Comparison of ENCODE assay signal across 13 mouse cellular contexts in genomic region chr5:149333941-149334698, GRCm38 (mm10).
DNase-seq lines count a peak whose midpoint lies in the region; ATAC-seq and TF ChIP-seq lines count a peak whose summit lies in the region.
"Had no signal": no experiment of that assay in that cellular context is flagged by ENCODE, and none has a peak within 500 bp of the region (broad histone marks: within the 10 kb centered on the region; RNA-seq: fewer than 3 reads in every experiment).

No protein-coding gene starts in this region.

- no peak overlapping the region for H3K27ac ChIP-seq in kidney, adult 2 months (ENCODE audit: insufficient read depth, low read depth, low read length)
- no peak overlapping the region for H3K27ac ChIP-seq in kidney, embryonic 14.5 days (ENCODE audit: low read depth, low read length)
- no peak overlapping the region for H3K27ac ChIP-seq in forebrain, embryonic 14.5 days (ENCODE audit: low read depth, low read length)

- WGBS in kidney, adult 2 months, result 82% methylated on average over 8 of the region's 8 CpGs
- WGBS in kidney, embryonic 14.5 days, result 88% methylated on average over 8 of the region's 8 CpGs
- WGBS in forebrain, embryonic 14.5 days, result 89% methylated on average over 8 of the region's 8 CpGs

- no peaks in the 10 kb centered on the region for H3K9me3 ChIP-seq in kidney, embryonic 14.5 days (ENCODE audit: control insufficient read depth, low read length)
- H3K9me3 ChIP-seq in forebrain, embryonic 14.5 days (replicated peaks; ENCODE audit: control insufficient read depth, low read length), result no peaks in the 10 kb centered on the region

- H3K27me3 ChIP-seq in kidney, adult 2 months (replicated peaks; ENCODE audit: control insufficient read depth, insufficient read depth, low read length), result no peaks in the 10 kb centered on the region
- no peaks in the 10 kb centered on the region for H3K27me3 ChIP-seq in kidney, embryonic 14.5 days (ENCODE audit: control insufficient read depth, insufficient read depth, low read length)
- H3K27me3 ChIP-seq in forebrain, embryonic 14.5 days (replicated peaks; ENCODE audit: control insufficient read depth, insufficient read depth, low read length), result no peaks in the 10 kb centered on the region

- no peak for TF ChIP-seq CTCF in kidney, adult 2 months (conservative IDR thresholded peaks at IDR 0.05; ENCODE audit: insufficient read depth, insufficient read length, low read depth, low read length)

- no peak for TF ChIP-seq POLR2A in kidney, adult 2 months (IDR thresholded peaks at IDR 0.05; ENCODE audit: low read depth, low read length)

- no peak overlapping the region for H3K4me2 ChIP-seq in kidney, embryonic 14.5 days (replicated peaks; ENCODE audit: low read depth, low read length)
- no peak overlapping the region for H3K4me2 ChIP-seq in forebrain, embryonic 14.5 days (ENCODE audit: low read length)
- H3K4me2 ChIP-seq: midbrain, embryonic 11.5 days had no signal

- H3K4me1 ChIP-seq in kidney, adult 2 months (ENCODE audit: control insufficient read depth, insufficient read depth, low read length), result peaks cover 10% of the 10 kb centered on the region; the same call in 1 of the 2 replicates
- H3K4me1 ChIP-seq in kidney, embryonic 14.5 days (ENCODE audit: control insufficient read depth, insufficient read depth, low read length), result peaks cover 29% of the 10 kb centered on the region
- peaks cover 6% of the 10 kb centered on the region; the same call in 1 of the 2 replicates for H3K4me1 ChIP-seq in forebrain, embryonic 14.5 days (ENCODE audit: control insufficient read depth, insufficient read depth, low read length)

- ATAC-seq in kidney, embryonic 14.5 days (ENCODE audit: low FRiP score, low TSS enrichment), result no peak
- peak; percentile 81 for ATAC-seq in CD4-positive, CD25-positive, alpha-beta regulatory T cell, adult 4 months
- no peak for ATAC-seq in forebrain, embryonic 14.5 days

- H3K36me3 ChIP-seq in kidney, adult 2 months (ENCODE audit: control insufficient read depth, insufficient read depth, low read length), result no peaks in the 10 kb centered on the region
- no peaks in the 10 kb centered on the region for H3K36me3 ChIP-seq in kidney, embryonic 14.5 days (ENCODE audit: control insufficient read depth, insufficient read depth, low read length)
- no peaks in the 10 kb centered on the region for H3K36me3 ChIP-seq in forebrain, embryonic 14.5 days (ENCODE audit: control insufficient read depth, insufficient read depth, low read length)

- no peak overlapping the region for H3K4me3 ChIP-seq in kidney, adult 2 months (ENCODE audit: insufficient read depth, low read depth, low read length)
- no peak overlapping the region for H3K4me3 ChIP-seq in kidney, embryonic 14.5 days (ENCODE audit: low read length)
- H3K4me3 ChIP-seq in forebrain, embryonic 14.5 days (ENCODE audit: low read depth, low read length), result no peak overlapping the region

- peak; percentile 13 for DNase-seq in kidney, adult 2 months
- peak; percentile 41 for DNase-seq in induced T-regulatory cell, adult 2 months (ENCODE audit: low read depth)
- DNase-seq in telencephalon, adult 2 months (ENCODE audit: low read depth, low spot score), result peak; percentile 84
- no peak for DNase-seq in heart, adult 9 months (ENCODE audit: low spot score in 2 of 2)
- no peak for DNase-seq in embryo, embryonic 11 days
- no peak for DNase-seq in forebrain, embryonic 14.5 days (ENCODE audit: low spot score)
- DNase-seq: cerebellum, adult 2 months; heart, postnatal 4 days; kidney, adult 11 months; spleen, adult 18-20 months had no signal

- H3K9ac ChIP-seq in kidney, embryonic 14.5 days (ENCODE audit: low read depth, low read length), result no peak overlapping the region
- H3K9ac ChIP-seq in forebrain, embryonic 14.5 days (ENCODE audit: low read length), result no peak overlapping the region

Comparison
In these comparisons a context has a peak if more than half of its experiments do, and no peak if none do; other contexts are left out.
1. DNase-seq: peak in kidney, adult 2 months (single experiment), induced T-regulatory cell, adult 2 months (single experiment) and telencephalon, adult 2 months (single experiment); none in heart, adult 9 months (0 of 2), embryo, embryonic 11 days (single experiment) and forebrain, embryonic 14.5 days (single experiment).